Comparison of ENCODE assay signal across 8 mouse cellular contexts in the genomic region with DNA sequence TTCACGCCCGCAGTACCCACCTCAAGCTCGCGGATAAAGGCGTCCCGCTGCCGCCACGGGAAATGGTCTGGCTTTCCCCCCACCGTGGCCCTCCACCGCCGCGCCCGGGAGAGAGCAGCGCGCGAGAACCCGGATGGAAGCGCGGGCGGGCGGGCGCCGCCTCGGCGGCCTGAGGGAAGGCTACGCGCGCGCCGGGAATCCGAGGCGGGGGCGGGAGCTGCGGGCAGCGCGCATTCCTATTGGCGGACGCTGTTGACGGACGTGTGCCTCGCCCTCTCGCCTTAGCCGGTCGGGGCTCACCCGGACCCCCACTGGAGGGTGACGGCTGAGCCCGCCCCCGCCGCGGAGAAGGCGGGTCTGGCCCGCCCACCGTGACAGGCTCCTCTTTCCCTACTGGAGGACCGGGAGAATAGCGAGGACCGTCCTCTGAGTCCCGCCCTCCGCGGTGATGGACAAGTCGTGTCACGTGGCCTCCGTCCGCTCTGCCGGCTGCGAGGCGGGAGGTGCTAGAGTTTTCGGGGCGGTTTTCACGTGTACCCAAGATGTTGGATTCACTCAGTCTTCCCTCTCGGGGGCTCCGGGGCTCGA. TPM values are rescaled to one million over a fixed set of nuclear protein-coding genes. Genes with fewer than 3 reads are reported as not detected.
DNase-seq lines count a peak whose midpoint lies in the region; ATAC-seq and TF ChIP-seq lines count a peak whose summit lies in the region.

No protein-coding gene starts in this region.

- peak overlapping the region; percentile 55 for H3K4me2 ChIP-seq in forebrain, embryonic 13.5 days
- peak overlapping the region; percentile 75 for H3K4me2 ChIP-seq in liver, postnatal 0 days (ENCODE audit: low read depth, low read length)
- peak overlapping the region; percentile 47 for H3K4me2 ChIP-seq in neural tube, embryonic 14.5 days (ENCODE audit: low read depth, low read length)

- peak; percentile 100 for DNase-seq in heart, postnatal 10 days
- peak; percentile 89 for DNase-seq in large intestine, adult 2 months (ENCODE audit: low read depth, low spot score)
- peak; percentile 99 for DNase-seq in liver, postnatal 0 days
- peak; percentile 99 for DNase-seq in testis, postnatal 10 days (ENCODE audit: low spot score)

- TF ChIP-seq POLR2A in ES-Bruce4 (IDR thresholded peaks at IDR 0.05; ENCODE audit: insufficient read depth, low read length): no peak

- no peaks in the 10 kb centered on the region for H3K27me3 ChIP-seq in ES-Bruce4 (ENCODE audit: control insufficient read depth, insufficient read depth, low read length, poor library complexity, severe bottlenecking)
- no peaks in the 10 kb centered on the region for H3K27me3 ChIP-seq in forebrain, embryonic 13.5 days
- H3K27me3 ChIP-seq in liver, postnatal 0 days (ENCODE audit: insufficient read depth, low read length): no peaks in the 10 kb centered on the region
- H3K27me3 ChIP-seq in neural tube, embryonic 14.5 days (ENCODE audit: control insufficient read depth, insufficient read depth, low read length): no peaks in the 10 kb centered on the region

- peak overlapping the region; percentile 81 for H3K27ac ChIP-seq in ES-Bruce4 (ENCODE audit: insufficient read depth, low read length)
- H3K27ac ChIP-seq in forebrain, embryonic 13.5 days: peak overlapping the region; percentile 99
- H3K27ac ChIP-seq in liver, postnatal 0 days (ENCODE audit: low read depth): peak overlapping the region; percentile 98
- H3K27ac ChIP-seq in neural tube, embryonic 14.5 days (ENCODE audit: low read depth, low read length): peak overlapping the region; percentile 99

- 0 out of 2 replicates have a peak, but pooled peaks have one; percentile 19 for TF ChIP-seq EP300 in ES-Bruce4 (IDR thresholded peaks at IDR 0.05; ENCODE audit: insufficient read depth, low read depth, low read length)
- no peak for TF ChIP-seq EP300 in liver, postnatal 0 days (IDR thresholded peaks at IDR 0.05; ENCODE audit: low read depth)

- intact Hi-C loops in heart, postnatal 10 days (cut with DNase I): no loop called here

- H3K4me1 ChIP-seq in ES-Bruce4 (ENCODE audit: control insufficient read depth, insufficient read depth, low read length): peaks cover 1% of the 10 kb centered on the region
- peaks cover 30% of the 10 kb centered on the region for H3K4me1 ChIP-seq in forebrain, embryonic 13.5 days
- peaks cover 19% of the 10 kb centered on the region for H3K4me1 ChIP-seq in liver, postnatal 0 days (ENCODE audit: insufficient read depth)
- H3K4me1 ChIP-seq in neural tube, embryonic 14.5 days (ENCODE audit: control insufficient read depth, insufficient read depth, low read length): peaks cover 18% of the 10 kb centered on the region; the same call in 1 of the 2 replicates

- peak; percentile 96 for ATAC-seq in cerebellum, adult (ENCODE audit: insufficient number of reproducible peaks, low FRiP score, low TSS enrichment)
- peak; percentile 98 for ATAC-seq in forebrain, embryonic 13.5 days
- peak; percentile 90 for ATAC-seq in liver, postnatal 0 days
- ATAC-seq in neural tube, embryonic 14.5 days (ENCODE audit: low read depth): peak; percentile 98

- peak overlapping the region; percentile 85 for H3K4me3 ChIP-seq in ES-Bruce4 (ENCODE audit: low read depth, low read length)
- peak overlapping the region; percentile 86 for H3K4me3 ChIP-seq in forebrain, embryonic 13.5 days
- peak overlapping the region; percentile 84 for H3K4me3 ChIP-seq in liver, postnatal 0 days (ENCODE audit: low read depth, low read length)
- peak overlapping the region; percentile 97 for H3K4me3 ChIP-seq in neural tube, embryonic 14.5 days (ENCODE audit: low read depth, low read length)

- H3K36me3 ChIP-seq in ES-Bruce4 (ENCODE audit: control insufficient read depth, insufficient read depth, low read length, poor library complexity, severe bottlenecking): no peaks in the 10 kb centered on the region
- no peaks in the 10 kb centered on the region for H3K36me3 ChIP-seq in forebrain, embryonic 13.5 days (ENCODE audit: poor library complexity, severe bottlenecking)
- no peaks in the 10 kb centered on the region for H3K36me3 ChIP-seq in liver, postnatal 0 days (replicated peaks; ENCODE audit: insufficient read depth, low read length)
- H3K36me3 ChIP-seq in neural tube, embryonic 14.5 days (ENCODE audit: control insufficient read depth, insufficient read depth, low read length): no peaks in the 10 kb centered on the region

- H3K9me3 ChIP-seq in ES-Bruce4 (replicated peaks; ENCODE audit: control insufficient read depth, insufficient read depth, low read length, poor library complexity, severe bottlenecking): no peaks in the 10 kb centered on the region
- H3K9me3 ChIP-seq in forebrain, embryonic 13.5 days (replicated peaks): no peaks in the 10 kb centered on the region
- no peaks in the 10 kb centered on the region for H3K9me3 ChIP-seq in liver, postnatal 0 days (ENCODE audit: low read length)
- no peaks in the 10 kb centered on the region for H3K9me3 ChIP-seq in neural tube, embryonic 14.5 days (ENCODE audit: control insufficient read depth, low read length)

- WGBS in forebrain, embryonic 13.5 days: under 1% methylated on average over 47 of the region's 72 CpGs
- WGBS in large intestine, adult 2 months: under 1% methylated on average over 72 of the region's 72 CpGs
- WGBS in liver, postnatal 0 days (ENCODE audit: insufficient replicate concordance): under 1% methylated on average over 68 of the region's 72 CpGs
- WGBS in neural tube, embryonic 14.5 days: under 1% methylated on average over 60 of the region's 72 CpGs

- H3K9ac ChIP-seq in ES-Bruce4 (ENCODE audit: low read depth, poor library complexity, severe bottlenecking): peak overlapping the region; percentile 99
- H3K9ac ChIP-seq in forebrain, embryonic 13.5 days: peak overlapping the region; percentile 95
- H3K9ac ChIP-seq in liver, postnatal 0 days (replicated peaks): peak overlapping the region; percentile 91
- peak overlapping the region; percentile 99 for H3K9ac ChIP-seq in neural tube, embryonic 14.5 days (replicated peaks; ENCODE audit: low read depth, low read length)

- TF ChIP-seq CTCF in ES-Bruce4 (IDR thresholded peaks at IDR 0.05; ENCODE audit: low read depth, low read length): no peak
- 0 out of 2 replicates have a peak, but pooled peaks have one; percentile 3 for TF ChIP-seq CTCF in liver, postnatal 0 days (IDR thresholded peaks at IDR 0.05; ENCODE audit: low read depth)

RNA-seq across cellular contexts. Expression of gene A830005F24Rik, which starts 33.1 kb away (rescaled TPM):
- polyA plus RNA-seq in ES-Bruce4 (2011; ENCODE audit: insufficient read depth, insufficient read length, low read depth, missing spikeins): not detected in 2 replicates
- polyA plus RNA-seq in forebrain, embryonic 13.5 days (2015; fragmentation: Nextera tagmentation; extraction: Ambion mirVana): 2.6 and 3.5 TPM in 2 replicates
- not detected for total RNA-seq in heart, postnatal 10 days (2021)
- not detected in 2 replicates for polyA plus RNA-seq in large intestine, adult 2 months (2012; rRNA removed)
- polyA plus RNA-seq in liver, postnatal 0 days (2015; fragmentation: Nextera tagmentation; extraction: Ambion mirVana): 0.14 and 0.19 TPM in 2 replicates
- 4.4 and 5.0 TPM in 2 replicates for polyA plus RNA-seq in neural tube, embryonic 14.5 days (2014; fragmentation: Nextera tagmentation; extraction: Ambion mirVana)

RNA-seq across cellular contexts. Expression of gene Zfp169, which starts 33.2 kb away (rescaled TPM):
- polyA plus RNA-seq in ES-Bruce4 (2011; ENCODE audit: insufficient read depth, insufficient read length, low read depth, missing spikeins): 4.4 and 10.8 TPM in 2 replicates
- polyA plus RNA-seq in forebrain, embryonic 13.5 days (2015; fragmentation: Nextera tagmentation; extraction: Ambion mirVana): 6.0 and 7.1 TPM in 2 replicates
- 1 to 10 TPM; 5.1 to 6.7 TPM for total RNA-seq in heart, postnatal 10 days (2021)
- 3.4 and 11.5 TPM in 2 replicates for polyA plus RNA-seq in large intestine, adult 2 months (2012; rRNA removed)
- polyA plus RNA-seq in liver, postnatal 0 days (2015; fragmentation: Nextera tagmentation; extraction: Ambion mirVana): 0.56 and 0.59 TPM in 2 replicates
- polyA plus RNA-seq in neural tube, embryonic 14.5 days (2014; fragmentation: Nextera tagmentation; extraction: Ambion mirVana): 5.8 and 8.1 TPM in 2 replicates

Comparison
In these comparisons a context has a peak if more than half of its experiments do, and no peak if none do; other contexts are left out.
1. Peak in every context shown above with its lines: DNase-seq, ATAC-seq, H3K4me3 ChIP-seq and H3K27ac ChIP-seq.